Mouse (Mus musculus) gastrocnemius, postnatal 25 days (tissue): ENCODE measurements around the gene Dmbx1. TPM values are rescaled to one million over a fixed set of nuclear protein-coding genes. Genes with fewer than 3 reads are reported as not detected.

ENCODE experiments used
- DNase-seq: peaks from one replicate; pipeline ENCODE4 v3.0.0; 2022
- total RNA-seq, 2 experiments: library from RNA; stranded (reverse); gene quantifications; 1 replicate in 1 of 2; 2 replicates in 1 of 2; pipeline ENCODE4 v1.2.3; 2021

Dmbx1 gene
- total RNA-seq, 2 experiments from 2014 or later, result not detected

- DNase-seq, result no peak
These were observed 955 bp upstream of the Dmbx1 start for GRCm38 (mm10) chr4:115940681-115941080.

- no peak for DNase-seq
These were observed 1.2 kb downstream of the Dmbx1 start for GRCm38 (mm10) chr4:115938276-115939160.

DNA sequence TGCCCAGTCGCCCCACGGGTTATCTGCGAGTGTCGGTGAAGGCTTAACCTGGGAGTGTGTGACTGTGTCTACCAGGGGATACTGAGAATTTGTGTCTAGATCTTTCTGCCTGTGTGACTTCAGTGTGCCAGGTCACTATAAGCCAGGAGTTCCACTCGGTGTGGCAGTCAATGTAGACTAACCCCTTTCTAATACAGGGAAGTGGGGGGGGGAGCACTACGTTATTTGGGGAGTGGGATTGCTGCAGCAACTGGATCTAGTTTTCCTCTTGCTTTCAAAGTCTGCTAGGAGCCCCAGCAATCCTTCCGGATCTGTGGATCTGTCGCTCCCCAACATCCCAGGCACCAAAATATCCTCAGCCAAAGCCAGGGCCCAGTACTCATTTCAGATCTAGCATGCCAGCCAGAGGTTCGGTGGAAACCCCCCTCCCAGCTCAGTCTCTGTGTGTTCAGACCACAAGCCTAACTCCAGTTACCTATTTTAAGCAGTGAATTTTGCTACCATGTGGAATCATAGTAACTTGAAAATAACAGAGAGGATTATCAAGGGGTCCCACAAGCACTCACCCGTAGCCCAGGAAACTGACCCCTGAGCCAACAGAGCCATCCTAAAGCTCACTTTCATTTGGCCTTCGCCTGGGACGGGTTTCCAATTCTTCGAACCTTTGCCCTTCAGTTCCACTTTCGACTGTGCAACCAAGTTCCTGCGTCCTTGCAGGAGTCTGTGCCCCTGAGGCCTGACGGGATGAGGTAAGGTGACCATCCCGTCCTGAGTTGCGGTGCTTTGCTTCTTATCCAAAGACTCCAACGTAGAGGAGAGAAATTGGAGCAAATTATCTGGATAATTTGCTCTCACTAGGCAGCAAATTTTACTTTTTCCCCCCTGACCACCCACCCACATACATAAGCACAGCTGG is 2.4 kb downstream of the Dmbx1 start:
- no peak for DNase-seq

DNA sequence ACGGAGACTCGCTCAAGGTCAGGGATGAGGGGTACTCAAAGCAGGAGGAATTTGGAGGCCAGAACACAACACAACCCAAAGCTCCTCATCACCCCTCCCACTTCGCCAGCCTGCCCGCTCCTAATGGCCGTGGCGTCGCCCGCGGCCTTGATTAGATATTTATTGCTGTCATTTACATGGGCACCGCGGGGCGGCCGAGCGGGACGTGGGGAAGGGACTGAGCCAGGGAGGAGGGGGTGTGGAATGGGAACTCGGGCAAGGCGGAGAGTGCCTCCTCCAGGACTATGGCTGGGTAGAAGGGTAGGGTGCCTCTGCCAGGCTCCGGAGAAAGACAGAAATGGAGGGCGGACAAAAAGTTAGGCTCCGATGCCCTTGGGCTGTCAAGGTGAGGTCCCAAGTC is 3.1 kb downstream of the Dmbx1 start:
- no peak for DNase-seq

DNA sequence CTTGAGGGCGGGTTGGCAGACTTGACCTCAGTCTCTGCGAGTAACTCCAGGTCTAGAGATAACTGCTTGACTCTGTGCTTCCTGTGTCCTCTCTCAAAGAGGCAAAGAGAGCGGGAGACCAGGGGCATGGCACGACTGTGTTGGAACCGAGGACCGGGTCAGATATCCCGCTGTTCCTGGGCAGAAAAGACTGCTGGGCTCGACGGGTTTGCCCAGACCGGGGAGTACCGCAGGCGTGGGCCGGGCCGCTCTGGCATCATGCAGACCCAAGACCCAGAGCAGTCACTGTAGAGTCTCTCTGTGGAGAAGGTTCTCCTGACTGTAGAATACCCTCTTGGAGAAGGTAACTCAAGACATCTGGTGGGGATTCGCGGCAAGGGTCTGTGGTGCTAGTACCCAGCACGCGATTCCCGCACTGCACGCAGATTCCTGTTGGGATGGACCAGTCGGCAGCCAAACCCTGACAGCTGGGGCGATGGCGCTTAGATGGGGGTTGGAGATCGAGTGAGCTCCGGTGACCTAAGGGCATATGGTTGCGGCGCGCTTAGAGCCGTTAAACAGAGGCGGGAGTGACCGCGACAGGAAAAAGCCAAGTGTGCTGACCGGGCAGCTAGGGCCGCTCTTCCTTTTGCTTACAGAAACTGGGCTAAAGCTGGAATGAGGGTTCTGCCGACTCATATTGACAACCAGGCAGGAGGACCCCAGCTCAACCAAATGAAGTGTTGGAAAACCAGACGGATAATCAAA is 3.7 kb downstream of the Dmbx1 start:
- no peak for DNase-seq

DNA sequence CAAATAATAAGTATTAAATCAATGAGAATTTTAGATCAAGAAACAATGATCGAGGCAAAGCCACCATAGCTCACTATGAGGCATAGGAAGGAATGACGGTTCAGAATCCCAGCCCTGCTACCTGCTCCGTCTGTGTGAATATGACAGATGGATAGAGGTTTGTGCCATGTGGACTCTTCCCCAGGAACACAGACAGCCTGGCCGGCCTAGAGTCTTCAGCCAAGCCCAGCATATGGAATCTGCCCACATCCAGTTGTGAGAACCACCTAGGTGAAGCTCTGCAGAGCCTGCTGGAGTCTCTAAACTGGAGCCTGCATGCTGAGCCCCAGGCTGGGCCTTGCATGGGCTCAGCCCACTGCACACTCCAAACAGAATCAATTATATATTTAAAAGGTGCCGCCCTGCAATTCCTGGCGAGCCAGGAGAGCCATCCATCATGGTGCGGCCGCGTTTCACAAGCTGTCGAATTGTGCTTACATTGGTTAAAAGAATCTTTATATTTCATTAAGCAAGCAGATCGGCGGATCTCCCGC is 8.1 kb downstream of the Dmbx1 start:
- no peak for DNase-seq

DNA sequence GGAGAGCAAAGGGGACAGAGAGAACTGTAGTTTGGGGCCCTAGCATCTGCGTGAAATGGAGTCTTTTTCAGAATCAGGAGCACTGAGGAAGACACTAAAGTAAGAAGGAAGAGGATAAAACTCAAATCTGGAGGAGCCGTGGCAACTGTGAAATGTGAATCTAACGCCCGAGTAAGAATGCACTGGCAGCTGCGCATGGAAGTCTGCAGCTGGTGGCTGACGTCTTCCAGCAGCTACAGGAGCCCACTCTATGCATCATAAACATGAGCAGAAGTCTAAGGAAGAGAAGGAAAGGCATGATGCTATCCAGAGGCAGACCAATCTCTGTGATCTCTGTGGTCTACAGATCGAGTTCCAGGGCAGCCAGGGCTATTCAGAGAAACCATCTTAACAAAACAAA is 12.1 kb downstream of the Dmbx1 start:
- DNase-seq, result no peak

- DNase-seq, result no peak
These were observed 16.4 kb downstream of the Dmbx1 start for GRCm38 (mm10) chr4:115923262-115923880.

GRCm38 (mm10) chr4:115922688-115923087 is 17.0 kb downstream of the Dmbx1 start:
- no peak for DNase-seq

- DNase-seq, result no peak
These were observed 19.8 kb downstream of the Dmbx1 start for GRCm38 (mm10) chr4:115919911-115920310.

DNA sequence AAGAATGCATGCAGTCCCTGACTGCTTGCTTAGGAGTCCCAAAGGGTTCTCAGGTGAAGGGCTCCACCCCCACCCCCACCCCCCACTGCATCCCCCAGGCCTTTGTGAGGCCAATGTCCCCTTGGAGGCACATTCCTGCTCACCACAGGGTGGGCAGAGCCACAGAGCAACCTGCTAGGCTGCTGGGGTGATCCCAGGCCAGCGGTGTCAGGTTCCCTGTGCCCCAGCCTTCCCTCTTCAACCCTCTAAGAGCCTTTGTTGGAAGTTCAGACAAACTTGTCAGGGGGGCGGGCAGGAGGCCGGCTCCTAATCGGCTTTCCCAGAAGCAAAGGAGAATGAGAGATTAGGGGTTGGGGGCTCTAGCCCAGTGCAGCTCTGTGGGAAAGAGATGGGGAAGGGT is 28.1 kb downstream of the Dmbx1 start:
- DNase-seq, result no peak

DNA sequence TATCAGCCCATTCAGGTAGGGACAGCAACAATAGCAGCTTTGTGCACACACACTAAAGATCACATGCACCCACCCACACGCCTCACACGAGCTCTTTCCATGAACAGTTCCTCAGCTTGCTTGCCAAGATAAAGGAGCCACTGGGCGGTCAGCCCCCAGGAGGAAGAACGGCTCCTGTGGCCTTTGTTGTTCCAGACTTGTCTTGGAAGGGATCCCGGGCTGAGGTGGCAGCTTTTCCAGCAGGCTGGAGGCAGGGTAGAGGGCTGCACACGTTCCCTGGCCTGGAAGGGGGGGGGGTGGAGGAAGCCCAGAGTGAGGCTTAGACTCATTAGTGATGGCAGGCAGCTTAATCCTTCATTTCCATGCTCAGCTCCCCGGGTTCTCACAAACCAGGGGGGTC is 31.1 kb downstream of the Dmbx1 start:
- peak; percentile 16 for DNase-seq

- no peak for DNase-seq
These were observed 31.7 kb downstream of the Dmbx1 start for GRCm38 (mm10) chr4:115907994-115908393.

DNA sequence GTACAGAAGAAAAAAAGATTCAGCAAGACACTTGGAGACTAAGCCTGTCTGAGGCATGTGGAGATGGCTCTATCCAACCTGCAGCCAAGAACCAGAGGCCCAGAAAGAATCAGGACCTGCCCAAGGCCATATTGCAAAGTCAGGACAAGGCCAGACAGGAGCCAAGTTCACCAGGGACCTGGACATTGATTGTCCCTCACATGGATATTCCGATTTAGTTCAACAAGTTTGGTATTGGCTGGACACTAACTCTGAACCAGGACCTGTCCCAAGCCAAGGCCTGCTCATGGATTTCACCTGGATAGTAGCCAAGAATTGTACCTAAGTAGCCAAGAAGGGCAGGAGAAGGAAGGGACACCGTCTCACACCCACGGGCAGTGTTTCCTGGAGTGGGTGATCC is 32.9 kb downstream of the Dmbx1 start:
- no peak for DNase-seq

DNA sequence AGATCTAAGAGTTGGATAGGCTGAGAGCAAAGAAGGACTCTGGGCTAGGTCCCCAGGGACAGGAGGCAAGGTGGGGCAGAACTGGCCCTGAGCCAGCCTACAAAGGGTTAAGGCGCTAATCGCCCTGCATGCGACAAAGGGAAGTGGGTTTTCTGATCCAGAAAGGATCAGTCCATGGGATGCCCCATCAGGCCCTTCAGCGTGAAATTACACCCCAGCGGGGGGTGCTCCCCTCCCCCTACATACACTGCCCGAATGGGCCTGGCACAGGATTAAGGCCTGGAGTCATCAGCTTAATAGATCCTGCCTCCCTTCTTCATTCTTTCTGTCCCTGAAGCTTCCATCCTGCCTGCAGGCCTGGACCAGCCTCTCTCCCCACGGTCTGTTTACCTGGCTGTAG is 34.0 kb downstream of the Dmbx1 start:
- no peak for DNase-seq

DNA sequence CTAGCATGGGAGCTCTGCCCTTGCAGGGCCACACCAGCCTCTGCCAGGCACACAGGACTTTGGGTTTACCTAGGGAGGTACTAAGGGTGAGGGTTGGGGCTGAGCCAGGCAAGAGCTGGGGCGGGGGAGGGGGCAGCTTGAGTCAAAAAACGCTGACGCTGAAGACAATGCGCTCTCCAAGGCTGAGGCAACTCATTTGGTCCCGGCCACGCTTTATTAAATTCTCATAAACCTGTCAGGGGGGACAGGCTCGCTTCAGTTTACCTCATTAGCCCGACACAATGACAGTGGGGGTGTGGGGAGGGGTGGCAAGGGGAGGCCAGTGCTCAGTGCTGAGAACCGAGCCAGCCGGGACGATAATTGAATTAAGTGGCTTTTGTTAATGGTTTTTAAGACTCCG is 35.4 kb downstream of the Dmbx1 start:
- DNase-seq, result no peak

GRCm38 (mm10) chr4:115902816-115903215 is 36.9 kb downstream of the Dmbx1 start:
- peak; percentile 48 for DNase-seq

DNA sequence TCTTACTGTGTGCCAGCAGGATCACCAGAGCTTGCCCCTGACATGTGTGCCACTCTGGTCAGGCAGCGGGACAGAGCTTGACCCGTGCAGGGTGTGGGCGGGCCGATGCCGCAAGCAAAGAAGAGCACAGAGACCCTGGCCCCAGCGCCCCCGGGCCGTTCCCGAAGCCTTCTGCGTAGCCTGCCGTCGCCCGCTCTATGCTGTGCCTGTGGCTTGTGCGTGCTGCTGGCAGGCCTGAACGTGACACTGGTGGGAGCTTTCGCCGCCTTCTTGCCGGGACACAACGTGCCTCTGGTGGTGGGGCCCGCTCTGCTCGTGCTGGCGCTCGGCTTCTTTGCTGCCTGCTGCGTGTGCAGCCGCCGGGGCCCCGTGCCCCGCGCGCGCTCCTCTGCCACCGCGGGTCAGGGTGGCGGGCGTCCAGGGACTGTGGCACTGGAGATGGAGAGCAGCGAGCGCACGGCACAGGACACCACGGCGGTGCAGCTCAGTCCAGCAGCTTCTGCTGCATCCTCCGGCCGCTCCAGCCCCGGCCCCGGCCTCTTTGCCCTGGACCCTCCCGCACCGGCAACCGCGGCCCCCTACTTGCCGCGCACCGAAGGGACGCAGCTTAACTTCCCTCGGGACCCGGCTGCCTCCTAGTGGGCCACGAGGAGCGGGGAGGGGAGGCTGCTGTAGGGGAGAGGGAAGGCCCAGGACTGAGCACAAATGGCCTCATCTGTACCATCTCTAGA is 41.7 kb downstream of the Dmbx1 start:
- DNase-seq, result no peak

GRCm38 (mm10) chr4:115894281-115894680 is 45.4 kb downstream of the Dmbx1 start:
- DNase-seq, result no peak

DNA sequence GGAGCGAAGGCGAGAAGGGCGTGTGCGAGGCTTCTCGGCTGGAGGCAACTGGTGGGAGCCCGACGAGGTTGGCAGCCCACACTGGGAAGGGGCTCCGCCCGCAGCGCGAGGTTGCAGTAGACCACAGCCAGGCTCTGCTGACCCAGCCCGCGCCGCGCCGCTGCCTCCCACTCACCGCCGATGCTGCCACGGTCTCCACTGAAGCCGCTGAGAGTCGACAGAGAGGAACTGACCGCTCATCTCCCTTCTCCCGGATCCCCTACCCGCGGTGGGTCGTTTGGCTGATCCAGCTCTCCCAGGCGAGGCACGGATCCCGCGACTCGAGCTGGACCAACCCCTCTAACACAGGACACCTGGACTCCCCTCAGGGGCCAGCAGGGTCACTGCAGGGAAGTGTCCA is 49.2 kb downstream of the Dmbx1 start, which contains the start of gene 6430628N08Rik:
6430628N08Rik (plus strand) TSS at position 113 of the 400 bp plus-strand sequence.
- DNase-seq, result no peak

DNA sequence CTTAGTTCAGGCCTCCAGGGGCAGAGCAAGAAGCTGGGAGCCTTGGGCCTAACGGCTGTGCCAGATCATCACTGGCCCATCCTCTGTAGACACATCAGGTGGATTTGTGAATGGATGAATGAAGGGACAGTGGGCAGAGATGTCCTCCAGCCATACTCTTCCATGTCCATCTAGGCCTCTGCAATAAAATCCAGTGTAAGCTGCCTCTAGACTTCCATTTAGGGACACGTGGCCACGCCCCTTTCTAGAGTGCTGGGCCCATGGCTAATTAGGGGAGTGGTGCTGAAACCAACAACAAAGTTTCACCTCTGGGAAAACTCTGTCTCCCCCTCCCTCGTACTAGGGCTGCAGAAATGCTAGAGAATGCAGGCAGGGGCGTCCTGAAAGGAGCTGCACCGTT is 49.7 kb downstream of the Dmbx1 start:
- DNase-seq, result no peak
